Mouse (Mus musculus): ENCODE measurements around the gene Kctd17.

- no peak for TF ChIP-seq POLR2A (IDR thresholded peaks at IDR 0.05; ENCODE audit: low read depth, low read length)
- no peak for TF ChIP-seq CTCF (IDR thresholded peaks at IDR 0.05; ENCODE audit: extremely low read depth, insufficient read length, insufficient replicate concordance, low read depth, low read length)
These were observed 27.7 kb downstream of the Kctd17 start for GRCm38 (mm10) chr15:78456051-78456450.

Data from small intestine, adult 2 months (tissue).